Mouse (Mus musculus) spleen, adult 18-20 months (tissue): Measurements from ENCODE around the gene Gmeb1.
A peak's percentile ranks its signal among the peaks of the same experiment; 100 is the strongest.
"Not testable (repeated sequence)": the region's sequence is repeated elsewhere in the genome, so short reads cannot be mapped to it uniquely, and the experiment has no call there.

Experiments used
- DNase-seq, 2 experiments: peaks; one replicate each; pipeline ENCODE4 v3.0.0; 2022; ENCODE audit warnings: mixed read lengths in 2 of 2

Gmeb1 gene

GRCm38 (mm10) chr4:132273166-132273565 is 11.8 kb upstream of the Gmeb1 start:
- DNase-seq: no peak

- DNase-seq: peak; percentile 66 to 75
These were observed 8.5 kb upstream of the Gmeb1 start for GRCm38 (mm10) chr4:132269740-132270560.

- DNase-seq: no peak
These were observed 7.7 kb upstream of the Gmeb1 start for GRCm38 (mm10) chr4:132268871-132269739.

- no peak for DNase-seq
These were observed 5.5 kb upstream of the Gmeb1 start for GRCm38 (mm10) chr4:132266835-132267349.

GRCm38 (mm10) chr4:132263313-132263712 is 1.9 kb upstream of the Gmeb1 start:
- no peak for DNase-seq

DNA sequence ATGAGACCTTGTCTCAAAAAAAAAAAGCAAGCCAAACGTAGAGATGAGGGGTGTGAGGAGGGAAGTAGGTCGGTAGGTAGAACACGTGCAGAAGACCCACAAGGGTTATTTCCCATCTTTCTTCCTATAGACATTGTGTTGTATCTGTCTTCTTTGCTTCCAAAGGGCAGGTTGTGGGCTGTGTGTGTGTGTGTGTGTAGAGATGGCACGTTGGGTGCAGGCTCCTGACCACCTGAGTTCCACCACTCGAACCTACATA is 885 bp upstream of the Gmeb1 start:
- DNase-seq: no peak

DNA sequence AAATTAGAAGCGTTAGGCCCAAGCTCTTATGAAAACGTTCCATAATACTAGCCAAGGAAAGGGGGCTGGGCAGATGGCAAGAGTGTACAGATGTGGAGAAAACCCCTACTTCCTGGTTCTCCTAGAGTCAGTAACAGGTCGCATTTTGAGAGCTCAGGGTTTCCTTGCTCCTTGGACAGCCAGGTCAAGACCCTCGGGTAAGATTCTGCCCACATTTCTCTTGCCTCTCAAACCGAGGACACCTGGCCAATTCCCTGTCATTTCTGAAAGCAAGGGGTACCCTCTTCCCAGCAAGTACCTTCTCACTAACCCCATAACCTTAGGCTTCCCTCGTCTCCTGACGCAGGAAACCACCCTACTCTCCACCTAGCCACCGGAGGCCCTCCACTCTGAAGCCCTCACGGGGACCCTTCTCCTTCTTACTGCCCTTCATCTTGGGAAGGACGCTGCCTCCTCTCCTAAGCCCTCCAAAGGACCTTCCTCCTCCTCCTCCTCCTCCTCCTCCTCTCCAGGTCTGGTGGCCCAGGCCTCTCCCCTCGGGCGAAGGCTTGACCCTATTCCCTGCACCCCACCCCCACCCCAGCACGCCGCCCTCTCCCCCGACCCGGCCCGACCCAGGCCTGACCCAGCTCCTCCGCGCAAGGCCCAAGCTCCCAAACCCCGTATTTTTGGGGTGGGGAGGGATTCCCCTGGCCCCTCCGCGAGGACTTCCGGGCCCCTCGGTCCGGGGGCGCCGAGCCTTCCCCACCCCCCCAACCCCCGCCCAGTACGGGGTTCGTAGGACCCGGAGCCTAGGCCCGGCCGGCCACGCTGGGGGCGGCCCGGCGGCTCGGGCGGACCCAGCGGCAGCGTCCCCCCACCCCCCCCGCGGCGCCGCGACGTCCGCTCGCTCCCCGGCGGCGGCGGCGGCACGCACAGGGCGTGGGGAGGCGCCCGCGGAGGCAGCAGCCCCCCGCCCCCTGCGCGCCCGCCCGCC is 710 bp downstream of the Gmeb1 start:
- DNase-seq: peak; percentile 43 to 46

- DNase-seq: no peak
These were observed 2.2 kb downstream of the Gmeb1 start for GRCm38 (mm10) chr4:132259248-132259647.

DNA sequence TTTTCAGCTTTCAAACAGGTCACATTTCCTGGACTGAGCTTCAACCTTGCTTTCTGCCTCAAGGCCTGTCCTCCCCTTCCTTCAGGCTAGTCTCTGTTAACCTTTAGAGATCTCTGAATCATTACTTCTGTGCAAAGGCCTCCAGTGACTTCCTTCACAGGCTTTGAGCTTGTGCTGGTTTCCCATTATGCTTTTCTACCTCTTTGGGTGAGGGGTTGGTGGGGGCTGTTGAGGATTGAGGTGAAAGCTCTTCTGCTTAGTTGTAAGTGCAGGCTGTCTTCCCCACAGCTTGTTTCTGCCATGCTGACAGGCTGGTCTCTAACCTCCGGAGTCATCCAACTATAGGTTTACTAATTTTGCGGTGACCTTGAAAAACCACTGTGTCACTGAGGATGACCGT is 5.0 kb downstream of the Gmeb1 start:
- DNase-seq: no peak

DNA sequence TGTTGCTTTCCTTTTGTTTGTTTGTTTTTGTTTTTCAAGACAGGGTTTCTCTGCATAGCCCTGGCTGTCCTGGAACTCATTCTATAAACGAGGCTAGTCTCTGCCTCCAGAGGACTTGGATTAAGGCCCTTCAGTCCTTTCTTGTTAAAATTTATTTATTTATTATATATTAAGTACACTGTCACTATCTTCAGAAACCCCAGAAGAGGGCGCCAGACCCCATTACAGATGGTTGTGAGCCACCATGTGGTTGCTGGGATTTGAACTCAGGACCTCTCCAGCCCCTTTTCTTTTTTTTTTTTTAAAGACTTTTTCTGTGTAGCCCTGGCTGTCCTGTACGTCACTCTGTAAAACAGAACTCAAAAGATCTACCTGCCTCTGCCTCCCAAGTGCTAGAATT is 6.4 kb downstream of the Gmeb1 start:
- DNase-seq: no peak

GRCm38 (mm10) chr4:132253622-132254021 is 7.8 kb downstream of the Gmeb1 start:
- no peak for DNase-seq

- no peak for DNase-seq
These were observed 8.3 kb downstream of the Gmeb1 start for GRCm38 (mm10) chr4:132253128-132253527.

- DNase-seq: peak; percentile 39 to 49
These were observed 9.8 kb downstream of the Gmeb1 start for GRCm38 (mm10) chr4:132251596-132251995.

GRCm38 (mm10) chr4:132247451-132247997 is 13.9 kb downstream of the Gmeb1 start:
- no peak for DNase-seq

DNA sequence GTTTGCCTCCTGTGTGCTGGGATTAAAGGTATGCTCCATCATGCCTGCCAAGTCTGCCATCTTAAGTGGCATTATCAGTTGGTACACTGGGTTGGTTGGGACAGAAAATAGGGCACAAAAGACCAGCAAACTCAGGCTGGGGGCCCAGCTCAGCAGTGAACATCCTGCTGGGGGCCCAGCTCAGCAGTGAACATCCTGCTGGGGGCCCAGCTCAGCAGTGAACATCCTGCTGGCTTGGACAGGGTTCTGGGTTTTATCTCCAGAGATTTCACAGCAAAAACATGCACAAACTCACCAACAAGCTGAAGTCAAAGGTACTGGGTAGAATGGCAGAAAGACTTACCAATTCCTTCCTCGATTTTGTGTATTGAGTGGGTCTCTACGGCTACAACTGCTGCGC is 15.8 kb downstream of the Gmeb1 start:
- DNase-seq: no peak

DNA sequence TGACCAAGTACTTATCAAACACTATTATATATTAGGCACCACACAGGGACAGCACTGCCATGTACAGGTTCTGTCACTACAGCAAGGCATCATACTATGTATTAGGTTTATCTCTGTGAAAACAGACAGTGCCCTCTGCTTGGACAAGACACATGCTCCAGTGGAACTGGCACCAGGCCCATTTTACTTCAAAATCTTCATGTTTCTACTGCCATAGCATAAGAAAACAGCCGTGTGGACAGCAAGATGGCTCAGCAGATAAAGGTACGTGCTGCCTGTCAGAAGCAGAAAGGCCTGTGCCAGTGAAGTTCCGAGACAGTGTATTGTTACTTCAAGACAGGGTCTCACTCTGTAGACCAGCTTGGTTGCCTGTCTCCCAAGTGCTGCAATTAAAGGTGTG is 20.2 kb downstream of the Gmeb1 start:
- no peak for DNase-seq

- DNase-seq: no peak
These were observed 21.0 kb downstream of the Gmeb1 start for GRCm38 (mm10) chr4:132240367-132240766.

DNA sequence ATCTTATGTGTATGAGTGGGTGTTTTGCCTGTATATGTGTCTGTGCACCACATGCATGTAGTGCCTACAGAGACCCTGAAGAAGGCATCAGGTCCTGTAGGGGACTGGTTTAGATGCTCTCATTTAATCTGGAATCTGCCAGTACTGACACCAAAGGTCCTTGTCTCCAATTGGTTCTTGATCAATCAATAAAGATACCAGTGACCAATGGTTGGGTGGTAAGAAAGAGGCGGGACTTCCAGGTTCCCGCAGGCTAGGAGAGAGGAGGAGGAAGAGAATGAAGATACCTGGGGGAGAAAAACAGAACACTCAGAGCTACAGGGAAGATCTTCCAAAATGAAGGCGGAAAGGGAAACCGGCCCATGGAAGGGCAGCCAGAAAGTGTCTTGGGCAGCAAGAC is 23.0 kb downstream of the Gmeb1 start:
- no peak for DNase-seq

GRCm38 (mm10) chr4:132234710-132235109 is 26.7 kb downstream of the Gmeb1 start:
- DNase-seq: no peak

- DNase-seq: no peak
These were observed 31.0 kb downstream of the Gmeb1 start for GRCm38 (mm10) chr4:132230422-132230821.

GRCm38 (mm10) chr4:132222001-132222400 is 39.4 kb downstream of the Gmeb1 start:
- not testable (repeated sequence) for DNase-seq

DNA sequence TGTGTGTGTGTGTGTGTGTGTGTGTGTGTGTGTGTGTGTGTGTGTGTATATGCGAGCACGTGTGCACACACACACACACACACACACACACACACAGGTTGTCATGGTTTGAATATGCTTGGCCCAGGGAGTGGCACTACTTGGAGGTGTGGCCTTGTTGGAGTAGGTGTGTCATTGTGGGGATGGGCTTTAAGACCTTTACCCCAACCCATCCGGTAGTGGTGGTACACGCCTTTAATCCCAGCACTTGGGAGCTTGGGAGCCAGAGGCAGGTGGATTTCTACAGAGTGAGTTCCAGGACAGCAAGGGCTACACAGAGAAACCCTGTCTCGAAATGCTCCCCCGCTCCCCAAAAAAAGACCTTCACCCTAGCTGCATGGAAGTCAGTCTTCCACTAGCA is 43.0 kb downstream of the Gmeb1 start:
- DNase-seq: not testable (repeated sequence)
